Mouse (Mus musculus): ENCODE results near the gene Ddn. TPM values are rescaled to one million over a fixed set of nuclear protein-coding genes. Genes with fewer than 3 reads are reported as not detected.

The Ddn gene
- polyA plus RNA-seq, 1 experiment from 2014 or later = not detected

GRCm38 (mm10) chr15:98778191-98778770 lies 31.0 kb downstream of the Ddn start:
- under 1% methylated on average over 22 of the region's 25 CpGs for WGBS
- no peak overlapping the region for H3K27ac ChIP-seq (replicated peaks; ENCODE audit: low read depth, low read length)
- no peaks in the 10 kb centered on the region for H3K9me3 ChIP-seq (ENCODE audit: control insufficient read depth, low read length)
- H3K4me1 ChIP-seq (ENCODE audit: control insufficient read depth, insufficient read depth, low read length) = peaks cover 14% of the 10 kb centered on the region; the same call in 1 of the 2 replicates
- peak overlapping the region; percentile 50 for H3K4me2 ChIP-seq (ENCODE audit: low read depth, low read length)
- ATAC-seq (ENCODE audit: low read depth) (no peak), DNase-seq (ENCODE audit: low spot score) (no peak)
- peak overlapping the region; percentile 51 for H3K9ac ChIP-seq (ENCODE audit: low read depth, low read length)
- H3K36me3 ChIP-seq (ENCODE audit: control insufficient read depth, insufficient read depth, low read length) = no peaks in the 10 kb centered on the region
- peak overlapping the region; percentile 37 for H3K4me3 ChIP-seq (ENCODE audit: low read depth, low read length)
- H3K27me3 ChIP-seq (replicated peaks; ENCODE audit: control insufficient read depth, insufficient read depth, low read length) = peaks cover 91% of the 10 kb centered on the region

GRCm38 (mm10) chr15:98777762-98778161 lies 31.5 kb downstream of the Ddn start, which contains the start of gene Wnt10b:
Gene Wnt10b (minus strand): TSS chr15:98778150.
- Histone ChIP-seq H3K27ac (replicated peaks; ENCODE audit: low read depth, low read length) (no peak within 1 kb of the TSS), H3K9ac (ENCODE audit: low read depth, low read length) (peak within 1 kb of the TSS; percentile 51)
- 0% methylated on average over 29 of the region's 33 CpGs for WGBS

GRCm38 (mm10) chr15:98777005-98777616 lies 32.2 kb downstream of the Ddn start:
- Histone ChIP-seq H3K4me2 (ENCODE audit: low read depth, low read length) (peak overlapping the region; percentile 50), H3K27me3 (replicated peaks; ENCODE audit: control insufficient read depth, insufficient read depth, low read length) (peaks cover 99% of the 10 kb centered on the region), H3K4me1 (ENCODE audit: control insufficient read depth, insufficient read depth, low read length) (peaks cover 19% of the 10 kb centered on the region), H3K9me3 (ENCODE audit: control insufficient read depth, low read length) (no peaks in the 10 kb centered on the region), H3K4me3 (ENCODE audit: low read depth, low read length) (peak overlapping the region; percentile 37), H3K27ac (replicated peaks; ENCODE audit: low read depth, low read length) (no peak overlapping the region; the same call in 1 of the 2 replicates), H3K9ac (ENCODE audit: low read depth, low read length) (peak overlapping the region; percentile 51), H3K36me3 (ENCODE audit: control insufficient read depth, insufficient read depth, low read length) (no peaks in the 10 kb centered on the region)
- ATAC-seq (ENCODE audit: low read depth) (no peak), DNase-seq (ENCODE audit: low spot score) (no peak)
- 1% methylated on average over 18 of the region's 19 CpGs for WGBS

More at GRCm38 (mm10) chr15:98777762-98778161, 31.5 kb downstream of the Ddn start, which contains the start of gene Wnt10b:
- no peak for ATAC-seq (ENCODE audit: low read depth)
- H3K36me3 ChIP-seq (ENCODE audit: control insufficient read depth, insufficient read depth, low read length) = no peaks in the 10 kb centered on the region
- H3K4me2 ChIP-seq (ENCODE audit: low read depth, low read length) = peak within 1 kb of the TSS; percentile 50
- no peaks in the 10 kb centered on the region for H3K9me3 ChIP-seq (ENCODE audit: control insufficient read depth, low read length)
- no peak for DNase-seq (ENCODE audit: low spot score)
- peaks cover 93% of the 10 kb centered on the region for H3K27me3 ChIP-seq (replicated peaks; ENCODE audit: control insufficient read depth, insufficient read depth, low read length)
- H3K4me1 ChIP-seq (ENCODE audit: control insufficient read depth, insufficient read depth, low read length) = peaks cover 15% of the 10 kb centered on the region
- peak within 1 kb of the TSS; percentile 37 for H3K4me3 ChIP-seq (ENCODE audit: low read depth, low read length)

GRCm38 (mm10) chr15:98776280-98777004 lies 32.8 kb downstream of the Ddn start:
- Histone ChIP-seq H3K9ac (ENCODE audit: low read depth, low read length) (peak overlapping the region; percentile 48), H3K27me3 (replicated peaks; ENCODE audit: control insufficient read depth, insufficient read depth, low read length) (peaks cover 100% of the 10 kb centered on the region), H3K4me1 (ENCODE audit: control insufficient read depth, insufficient read depth, low read length) (peaks cover 19% of the 10 kb centered on the region), H3K4me2 (ENCODE audit: low read depth, low read length) (peak overlapping the region; percentile 50), H3K36me3 (ENCODE audit: control insufficient read depth, insufficient read depth, low read length) (no peaks in the 10 kb centered on the region), H3K9me3 (ENCODE audit: control insufficient read depth, low read length) (no peaks in the 10 kb centered on the region), H3K4me3 (ENCODE audit: low read depth, low read length) (peak overlapping the region; percentile 37), H3K27ac (replicated peaks; ENCODE audit: low read depth, low read length) (no peak overlapping the region; the same call in 1 of the 2 replicates)
- DNase-seq (ENCODE audit: low spot score) (peak; percentile 70), ATAC-seq (ENCODE audit: low read depth) (peak; percentile 58)
- 2% methylated on average over 42 of the region's 62 CpGs for WGBS

GRCm38 (mm10) chr15:98775533-98775932 lies 33.8 kb downstream of the Ddn start:
- 0% methylated on average over 5 of the region's 5 CpGs for WGBS
- H3K9me3 ChIP-seq (ENCODE audit: control insufficient read depth, low read length) = no peaks in the 10 kb centered on the region
- ATAC-seq (ENCODE audit: low read depth) = no peak; the same call in 1 of the 2 replicates
- no peak overlapping the region; the same call in 1 of the 2 replicates for H3K4me2 ChIP-seq (ENCODE audit: low read depth, low read length)
- peaks cover 19% of the 10 kb centered on the region for H3K4me1 ChIP-seq (ENCODE audit: control insufficient read depth, insufficient read depth, low read length)
- no peak overlapping the region for H3K9ac ChIP-seq (ENCODE audit: low read depth, low read length)
- H3K27ac ChIP-seq (replicated peaks; ENCODE audit: low read depth, low read length) = no peak overlapping the region
- no peak for DNase-seq (ENCODE audit: low spot score)
- no peaks in the 10 kb centered on the region for H3K36me3 ChIP-seq (ENCODE audit: control insufficient read depth, insufficient read depth, low read length)
- H3K27me3 ChIP-seq (replicated peaks; ENCODE audit: control insufficient read depth, insufficient read depth, low read length) = peaks cover 99% of the 10 kb centered on the region
- 0 out of 2 replicates have a peak overlapping the region, but pooled peaks have one; percentile 37 for H3K4me3 ChIP-seq (ENCODE audit: low read depth, low read length)

GRCm38 (mm10) chr15:98774096-98774495 lies 35.2 kb downstream of the Ddn start:
- Histone ChIP-seq H3K27me3 (replicated peaks; ENCODE audit: control insufficient read depth, insufficient read depth, low read length) (peaks cover 85% of the 10 kb centered on the region), H3K9ac (ENCODE audit: low read depth, low read length) (no peak overlapping the region), H3K4me2 (ENCODE audit: low read depth, low read length) (peak overlapping the region; percentile 12; the same call in 1 of the 2 replicates), H3K27ac (replicated peaks; ENCODE audit: low read depth, low read length) (no peak overlapping the region), H3K36me3 (ENCODE audit: control insufficient read depth, insufficient read depth, low read length) (no peaks in the 10 kb centered on the region), H3K4me1 (ENCODE audit: control insufficient read depth, insufficient read depth, low read length) (peaks cover 14% of the 10 kb centered on the region), H3K4me3 (ENCODE audit: low read depth, low read length) (no peak overlapping the region), H3K9me3 (ENCODE audit: control insufficient read depth, low read length) (no peaks in the 10 kb centered on the region)
- 13% methylated on average over 15 of the region's 15 CpGs for WGBS
- ATAC-seq (ENCODE audit: low read depth) = no peak
- no peak for DNase-seq (ENCODE audit: low spot score)

- DNase-seq (ENCODE audit: low spot score) = no peak
- Histone ChIP-seq H3K9me3 (ENCODE audit: control insufficient read depth, low read length) (no peaks in the 10 kb centered on the region), H3K36me3 (ENCODE audit: control insufficient read depth, insufficient read depth, low read length) (no peaks in the 10 kb centered on the region), H3K9ac (ENCODE audit: low read depth, low read length) (peak overlapping the region; percentile 42), H3K27me3 (replicated peaks; ENCODE audit: control insufficient read depth, insufficient read depth, low read length) (peaks cover 70% of the 10 kb centered on the region), H3K4me2 (ENCODE audit: low read depth, low read length) (peak overlapping the region; percentile 58), H3K27ac (replicated peaks; ENCODE audit: low read depth, low read length) (no peak overlapping the region), H3K4me1 (ENCODE audit: control insufficient read depth, insufficient read depth, low read length) (peaks cover 10% of the 10 kb centered on the region), H3K4me3 (ENCODE audit: low read depth, low read length) (peak overlapping the region; percentile 36)
- no peak for ATAC-seq (ENCODE audit: low read depth)
- 4% methylated on average over 33 of the region's 36 CpGs for WGBS
These were observed 36.6 kb downstream of the Ddn start for GRCm38 (mm10) chr15:98772511-98773211.

GRCm38 (mm10) chr15:98771813-98772425 lies 37.4 kb downstream of the Ddn start:
- Histone ChIP-seq H3K27ac (replicated peaks; ENCODE audit: low read depth, low read length) (no peak overlapping the region), H3K9me3 (ENCODE audit: control insufficient read depth, low read length) (no peaks in the 10 kb centered on the region), H3K4me1 (ENCODE audit: control insufficient read depth, insufficient read depth, low read length) (peaks cover 5% of the 10 kb centered on the region), H3K4me3 (ENCODE audit: low read depth, low read length) (peak overlapping the region; percentile 36), H3K9ac (ENCODE audit: low read depth, low read length) (no peak overlapping the region), H3K4me2 (ENCODE audit: low read depth, low read length) (peak overlapping the region; percentile 58), H3K36me3 (ENCODE audit: control insufficient read depth, insufficient read depth, low read length) (no peaks in the 10 kb centered on the region), H3K27me3 (replicated peaks; ENCODE audit: control insufficient read depth, insufficient read depth, low read length) (peaks cover 63% of the 10 kb centered on the region)
- WGBS = 7% methylated on average over 12 of the region's 12 CpGs
- ATAC-seq (ENCODE audit: low read depth) (no peak), DNase-seq (ENCODE audit: low spot score) (no peak)

Data from embryonic facial prominence, embryonic 14.5 days (tissue).